Mouse (Mus musculus): Measurements from ENCODE around the gene Dgke.
"Not testable (repeated sequence)": the region's sequence is repeated elsewhere in the genome, so short reads cannot be mapped to it uniquely, and the experiment has no call there.

Gene Dgke

DNA sequence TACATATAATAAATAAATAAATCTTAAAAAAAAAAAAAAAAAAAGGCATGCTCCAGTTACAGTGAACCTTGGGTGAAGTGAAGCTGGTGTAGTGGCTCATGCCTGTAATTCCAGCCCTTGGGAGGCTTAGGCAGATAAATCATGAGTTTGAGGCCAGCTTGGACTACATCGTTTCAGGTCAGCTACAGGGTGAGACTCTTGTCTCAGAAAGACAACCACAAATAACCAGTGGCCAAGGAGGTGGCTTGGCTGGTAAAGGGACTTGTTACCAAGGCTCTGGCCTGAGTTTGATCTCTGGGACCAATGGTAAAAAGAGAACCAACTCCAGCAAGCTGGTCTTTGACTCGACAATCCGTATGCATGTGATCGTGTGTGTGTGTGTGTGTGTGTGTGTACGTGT is 64.6 kb downstream of the Dgke start:
- DNase-seq (ENCODE audit: low read depth) = no peak

- no peak for DNase-seq (ENCODE audit: low read depth)
Observed at GRCm38 (mm10) chr11:89001569-89001968, 65.1 kb downstream of the Dgke start.

- DNase-seq (ENCODE audit: low read depth) = no peak
Observed at GRCm38 (mm10) chr11:89000527-89000819, 66.2 kb downstream of the Dgke start.

GRCm38 (mm10) chr11:88999723-89000526 is 66.7 kb downstream of the Dgke start:
- no peak for DNase-seq (ENCODE audit: low read depth)

DNA sequence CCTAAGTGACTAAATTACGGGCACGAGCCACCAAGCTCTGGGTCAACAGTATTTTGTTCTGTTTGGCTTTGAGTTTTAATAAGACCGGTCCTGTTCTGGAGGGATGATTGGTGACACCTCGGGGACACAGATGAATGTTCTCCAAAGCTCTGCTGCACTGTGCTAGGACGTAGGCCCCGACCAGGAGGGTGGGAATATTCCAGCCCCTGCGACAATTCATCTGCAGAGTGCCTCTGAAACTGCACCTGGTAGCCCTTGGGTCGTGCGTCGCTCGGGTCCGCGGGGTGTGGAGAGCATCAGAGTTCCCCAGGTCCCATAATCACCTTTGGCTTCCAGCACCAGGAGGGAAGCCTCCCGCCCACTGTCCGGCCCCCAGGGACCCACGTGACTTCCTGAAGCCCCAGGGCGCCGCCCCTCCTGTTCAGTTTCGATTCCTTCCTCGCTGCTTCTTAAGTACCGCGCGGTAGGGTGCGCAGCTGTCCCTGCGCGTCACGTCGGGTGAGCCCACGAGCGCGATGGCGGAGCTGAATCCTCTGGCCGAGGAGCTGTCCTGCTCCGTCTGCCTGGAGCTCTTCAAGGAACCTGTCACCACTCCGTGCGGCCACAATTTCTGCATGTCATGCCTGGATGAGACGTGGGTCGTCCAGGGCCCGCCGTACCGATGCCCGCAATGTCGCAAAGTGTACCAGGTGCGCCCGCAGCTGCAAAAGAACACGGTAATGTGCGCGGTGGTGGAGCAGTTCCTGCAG is 67.5 kb downstream of the Dgke start, which contains the start of gene Trim25:
Trim25 (plus strand) TSS at position 403 of the 749 bp plus-strand sequence.
- DNase-seq (ENCODE audit: low read depth) = peak; percentile 94

GRCm38 (mm10) chr11:88998406-88998805 is 68.2 kb downstream of the Dgke start:
- DNase-seq (ENCODE audit: low read depth) = no peak

GRCm38 (mm10) chr11:88997343-88997742 is 69.3 kb downstream of the Dgke start:
- not testable (repeated sequence) for DNase-seq (ENCODE audit: low read depth)

DNA sequence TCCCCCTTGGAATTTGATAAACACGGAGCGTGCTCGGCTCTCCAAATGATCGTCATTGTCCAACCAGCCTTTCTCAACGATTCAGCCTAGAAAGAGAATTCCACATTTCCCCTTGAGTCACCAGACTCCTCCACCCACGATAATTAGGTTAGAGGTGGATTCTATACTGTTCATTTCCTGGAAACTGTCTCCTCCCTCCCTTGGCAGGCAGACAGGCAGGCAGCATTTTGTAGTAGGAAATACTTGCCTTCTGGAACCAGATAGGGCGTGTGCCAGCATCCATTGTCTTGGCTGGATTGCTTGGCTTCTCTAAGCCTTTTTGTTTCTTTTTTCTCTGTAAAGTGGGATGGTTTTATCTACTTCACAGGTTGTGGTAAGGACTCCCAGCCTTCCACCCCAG is 70.2 kb downstream of the Dgke start:
- DNase-seq (ENCODE audit: low read depth) = no peak

DNA sequence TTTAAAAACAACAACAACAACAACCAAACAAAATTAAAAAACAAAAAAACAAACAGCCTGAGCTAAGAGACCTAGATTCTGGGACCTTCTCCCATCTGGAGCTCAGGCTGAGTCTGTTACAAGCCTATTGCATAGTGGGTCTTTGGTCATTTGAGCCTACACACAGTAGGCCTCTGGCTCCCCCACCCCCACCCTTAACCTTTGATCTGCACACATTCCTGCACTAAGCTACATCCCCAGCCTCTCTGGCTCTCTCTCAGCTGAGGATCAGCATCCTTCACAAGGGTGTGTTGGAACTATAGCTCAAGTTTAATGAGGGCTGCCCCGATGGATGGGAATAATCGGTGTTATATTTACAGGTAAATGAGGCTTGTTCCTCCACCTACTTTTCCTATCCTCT is 71.0 kb downstream of the Dgke start:
- no peak for DNase-seq (ENCODE audit: low read depth)

GRCm38 (mm10) chr11:88994492-88994891 is 72.2 kb downstream of the Dgke start:
- DNase-seq (ENCODE audit: low read depth) = no peak

- peak; percentile 62 for DNase-seq (ENCODE audit: low read depth)
Observed at GRCm38 (mm10) chr11:88993625-88994024, 73.0 kb downstream of the Dgke start.

- DNase-seq (ENCODE audit: low read depth) = no peak
Observed at GRCm38 (mm10) chr11:88993186-88993585, 73.5 kb downstream of the Dgke start.

DNA sequence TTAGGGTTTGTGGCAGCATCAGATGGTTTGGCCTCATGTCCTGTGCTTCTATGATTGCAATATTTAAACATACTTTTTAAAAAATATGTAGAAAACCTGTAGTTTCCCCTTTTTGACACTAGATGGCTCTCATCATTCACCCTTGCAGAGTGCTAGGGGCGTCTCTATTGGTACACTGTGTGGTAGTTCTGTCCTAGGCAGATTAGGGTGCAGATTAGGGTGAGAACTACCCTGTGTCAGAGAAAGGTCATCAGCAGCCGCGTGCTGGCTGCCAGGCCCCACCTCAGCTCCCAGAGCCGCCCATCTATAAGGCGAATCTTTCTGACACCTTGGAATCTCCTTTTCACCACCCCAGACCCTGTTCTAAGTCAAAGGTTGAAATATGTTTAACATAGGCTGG is 77.1 kb downstream of the Dgke start:
- DNase-seq (ENCODE audit: low read depth) = no peak

- DNase-seq (ENCODE audit: low read depth) = no peak
Observed at GRCm38 (mm10) chr11:88988956-88989355, 77.7 kb downstream of the Dgke start.

GRCm38 (mm10) chr11:88986616-88987015 is 80.0 kb downstream of the Dgke start:
- no peak for DNase-seq (ENCODE audit: low read depth)

Measured in c-Kit-positive CD71-positive TER-119-negative erythroid progenitor cells, embryonic 14.5 days (primary cell).